Mouse (Mus musculus): ENCODE measurements around the gene Arntl2. TPM values are rescaled to one million over a fixed set of nuclear protein-coding genes. Genes with fewer than 3 reads are reported as not detected.

Gene Arntl2
- polyA plus RNA-seq, 1 experiment = not detected

DNA sequence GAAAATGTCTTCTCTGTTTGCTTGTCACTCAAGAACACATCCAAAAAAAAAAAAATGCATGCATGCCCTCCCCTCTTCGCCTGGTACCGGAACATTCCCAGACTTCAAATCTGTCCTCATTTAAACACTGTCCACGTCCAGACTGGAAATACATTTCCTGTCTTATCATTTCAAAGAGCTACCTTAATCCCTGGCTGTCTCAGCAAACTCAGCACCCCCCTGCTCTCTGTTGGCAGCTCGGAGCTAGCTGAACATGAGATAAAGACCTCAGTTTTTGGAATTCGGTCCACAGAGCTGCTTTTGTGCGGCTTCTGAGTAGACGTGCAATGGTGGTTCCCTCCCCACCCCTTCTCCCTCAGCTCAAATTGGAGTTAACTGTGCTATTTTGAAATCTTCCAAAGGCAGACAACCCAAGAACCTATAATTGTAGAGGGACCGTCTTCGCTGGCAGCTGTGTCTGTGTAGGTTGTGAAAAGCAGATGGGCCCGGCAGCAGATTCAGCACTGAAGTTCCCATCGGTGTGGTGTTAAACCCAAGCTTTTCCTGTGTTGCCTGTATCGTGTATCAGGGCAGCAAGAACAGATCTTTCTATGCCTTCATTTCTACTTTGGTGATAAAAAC is 81.7 kb downstream of the Arntl2 start:
- peak overlapping the region; percentile 91 for H3K27ac ChIP-seq (ENCODE audit: insufficient read depth, low read depth, low read length)
- no peak overlapping the region for H3K4me3 ChIP-seq (ENCODE audit: insufficient read depth, low read depth, low read length)
- peaks cover 14% of the 10 kb centered on the region for H3K4me1 ChIP-seq (ENCODE audit: control insufficient read depth, insufficient read depth, low read length)
- 30% methylated on average over 12 of the region's 12 CpGs for WGBS
- TF ChIP-seq CTCF (IDR thresholded peaks at IDR 0.05; ENCODE audit: insufficient read depth, low read depth, low read length) (no peak), POLR2A (IDR thresholded peaks at IDR 0.05; ENCODE audit: insufficient read depth, low read depth, low read length) (no peak)

DNA sequence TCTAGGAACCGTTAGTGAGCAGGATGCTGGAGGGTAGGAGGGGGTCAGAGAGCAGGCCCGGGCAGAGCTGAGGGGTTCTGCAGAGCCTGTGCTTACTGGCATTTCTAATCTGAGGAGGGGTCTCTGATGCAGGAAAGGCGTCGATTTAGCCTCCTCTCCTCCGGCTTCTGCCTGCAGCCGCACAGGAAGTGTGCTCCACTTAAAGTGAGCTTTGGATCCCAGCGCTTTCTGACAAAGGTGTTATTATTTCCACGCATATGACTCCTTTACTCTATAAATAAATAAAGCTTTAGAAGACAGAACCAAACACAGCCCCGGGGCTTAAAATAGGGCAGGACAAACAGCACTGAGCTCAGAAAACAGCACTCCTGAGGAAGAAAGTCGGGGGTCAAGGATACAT is 83.1 kb downstream of the Arntl2 start:
- H3K4me1 ChIP-seq (ENCODE audit: control insufficient read depth, insufficient read depth, low read length) = peaks cover 18% of the 10 kb centered on the region
- peak overlapping the region; percentile 81 for H3K27ac ChIP-seq (ENCODE audit: insufficient read depth, low read depth, low read length)
- TF ChIP-seq CTCF (IDR thresholded peaks at IDR 0.05; ENCODE audit: insufficient read depth, low read depth, low read length) (no peak), POLR2A (IDR thresholded peaks at IDR 0.05; ENCODE audit: insufficient read depth, low read depth, low read length) (no peak)
- 21% methylated on average over 10 of the region's 10 CpGs for WGBS
- H3K4me3 ChIP-seq (ENCODE audit: insufficient read depth, low read depth, low read length) = no peak overlapping the region

DNA sequence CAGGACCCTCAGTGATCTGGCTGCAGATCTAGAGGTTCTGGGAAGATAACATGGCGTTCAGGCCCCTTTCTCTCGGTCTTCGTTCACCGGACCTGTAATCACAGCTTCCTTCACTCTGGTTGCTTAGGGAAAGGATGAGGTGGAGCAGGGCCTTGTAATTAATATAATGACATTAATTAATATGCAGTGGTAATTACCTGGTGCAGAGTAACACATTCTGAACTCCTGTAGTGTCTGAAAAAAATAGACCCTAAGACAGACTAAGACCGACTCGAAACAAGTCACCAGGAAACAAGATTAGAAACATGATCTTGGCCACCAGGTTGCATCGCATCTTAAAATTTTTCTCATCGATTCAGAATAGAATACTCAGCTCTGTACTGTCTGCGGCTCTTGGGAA is 84.0 kb downstream of the Arntl2 start:
- 42% methylated on average over 9 of the region's 9 CpGs for WGBS
- Histone ChIP-seq H3K4me1 (ENCODE audit: control insufficient read depth, insufficient read depth, low read length) (peaks cover 18% of the 10 kb centered on the region), H3K4me3 (ENCODE audit: insufficient read depth, low read depth, low read length) (no peak overlapping the region), H3K27ac (ENCODE audit: insufficient read depth, low read depth, low read length) (peak overlapping the region; percentile 85)
- no peak for TF ChIP-seq POLR2A (IDR thresholded peaks at IDR 0.05; ENCODE audit: insufficient read depth, low read depth, low read length)
- no peak for TF ChIP-seq CTCF (IDR thresholded peaks at IDR 0.05; ENCODE audit: insufficient read depth, low read depth, low read length)

DNA sequence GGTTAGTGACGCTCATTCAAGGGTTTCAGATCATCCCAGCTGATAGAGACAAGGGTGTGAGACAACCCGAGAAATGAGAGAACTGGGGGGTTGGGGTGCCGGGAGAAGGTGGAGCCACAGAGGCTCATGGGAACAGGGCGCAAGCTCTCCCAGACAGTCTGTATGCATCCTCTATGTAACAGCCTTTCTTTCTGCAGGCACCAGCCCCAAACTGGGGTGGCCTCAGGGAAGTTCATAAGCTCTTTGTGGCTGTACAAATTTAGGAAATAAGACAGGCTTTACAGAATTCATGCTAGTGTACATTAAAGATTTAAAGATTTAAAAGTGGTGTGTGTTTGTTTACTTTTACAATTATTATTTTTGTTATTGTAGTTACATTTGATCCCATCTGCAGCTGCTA is 84.4 kb downstream of the Arntl2 start:
- Histone ChIP-seq H3K27ac (ENCODE audit: insufficient read depth, low read depth, low read length) (peak overlapping the region; percentile 85; the same call in 1 of the 2 replicates), H3K4me3 (ENCODE audit: insufficient read depth, low read depth, low read length) (no peak overlapping the region), H3K4me1 (ENCODE audit: control insufficient read depth, insufficient read depth, low read length) (peaks cover 20% of the 10 kb centered on the region)
- 64% methylated on average over 4 of the region's 4 CpGs for WGBS
- TF ChIP-seq CTCF (IDR thresholded peaks at IDR 0.05; ENCODE audit: insufficient read depth, low read depth, low read length) = no peak
- no peak for TF ChIP-seq POLR2A (IDR thresholded peaks at IDR 0.05; ENCODE audit: insufficient read depth, low read depth, low read length)

DNA sequence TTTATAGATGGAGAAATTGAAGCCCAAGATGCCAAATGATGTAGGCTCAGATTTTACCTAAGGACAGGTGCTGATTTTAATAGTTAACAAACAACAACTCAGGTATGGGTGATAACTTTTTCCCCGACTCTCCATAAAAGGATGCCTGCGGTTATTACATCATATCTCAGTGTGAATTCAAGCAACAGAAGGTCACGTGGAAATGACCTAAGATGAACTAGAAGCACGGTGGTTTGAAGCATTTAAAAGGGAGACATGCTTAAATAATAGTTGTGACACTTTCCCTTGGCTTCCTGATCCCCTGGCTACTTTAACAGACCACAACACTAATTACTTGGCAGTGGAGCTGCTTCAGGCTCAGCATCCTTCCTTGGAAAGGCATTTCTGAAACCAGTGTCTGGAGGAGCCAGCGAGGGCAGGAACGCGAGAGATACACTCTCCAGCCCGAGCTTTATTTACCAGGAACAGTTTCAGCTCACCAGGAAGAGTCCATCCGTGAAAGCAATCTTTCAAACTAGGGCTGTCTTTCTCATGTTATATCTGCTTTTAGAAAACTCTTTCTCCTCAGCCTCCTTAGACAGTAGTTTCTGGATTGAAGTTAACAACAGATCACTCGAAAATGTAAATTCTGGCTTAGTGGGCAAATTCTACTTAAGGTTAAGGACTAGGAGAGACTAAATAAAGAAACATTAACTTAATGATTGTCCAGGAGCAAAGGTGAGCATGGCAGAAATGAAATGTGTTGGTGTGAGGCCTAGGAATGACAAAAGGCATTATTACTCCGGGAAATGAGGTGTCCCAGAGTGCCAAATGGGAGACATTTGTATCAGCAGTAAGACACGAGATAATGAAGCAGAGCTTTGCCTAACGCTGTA is 86.3 kb downstream of the Arntl2 start:
- TF ChIP-seq POLR2A (IDR thresholded peaks at IDR 0.05; ENCODE audit: insufficient read depth, low read depth, low read length) (no peak), CTCF (IDR thresholded peaks at IDR 0.05; ENCODE audit: insufficient read depth, low read depth, low read length) (no peak)
- Histone ChIP-seq H3K4me1 (ENCODE audit: control insufficient read depth, insufficient read depth, low read length) (peaks cover 22% of the 10 kb centered on the region), H3K27ac (ENCODE audit: insufficient read depth, low read depth, low read length) (no peak overlapping the region), H3K4me3 (ENCODE audit: insufficient read depth, low read depth, low read length) (no peak overlapping the region)
- WGBS = 80% methylated on average over 13 of the region's 13 CpGs

Other genes starting within 250 kb of the Arntl2 start
- 217 TPM in 1 of 2 replicates, not detected in the other for gene Fgfr1op2, start 218.9 kb upstream of the Arntl2 start, polyA plus RNA-seq (2012; ENCODE audit: insufficient read depth, insufficient read length, low replicate concordance, missing spikeins)
- gene Ints13, start 218.2 kb upstream of the Arntl2 start, polyA plus RNA-seq (2012; ENCODE audit: insufficient read depth, insufficient read length, low replicate concordance, missing spikeins) = 567 TPM in 1 of 2 replicates, not detected in the other
- not detected in 2 replicates for gene Med21, start 153.5 kb upstream of the Arntl2 start, polyA plus RNA-seq (2012; ENCODE audit: insufficient read depth, insufficient read length, low replicate concordance, missing spikeins)
- gene Tm7sf3, start 153.2 kb upstream of the Arntl2 start, polyA plus RNA-seq (2012; ENCODE audit: insufficient read depth, insufficient read length, low replicate concordance, missing spikeins) = not detected in 2 replicates
- gene Stk38l, start 71.1 kb upstream of the Arntl2 start, polyA plus RNA-seq (2012; ENCODE audit: insufficient read depth, insufficient read length, low replicate concordance, missing spikeins) = not detected in 2 replicates
- gene Smco2, start 54.0 kb downstream of the Arntl2 start, polyA plus RNA-seq (2012; ENCODE audit: insufficient read depth, insufficient read length, low replicate concordance, missing spikeins) = not detected in 2 replicates
- gene Ppfibp1, start 92.4 kb downstream of the Arntl2 start, polyA plus RNA-seq (2012; ENCODE audit: insufficient read depth, insufficient read length, low replicate concordance, missing spikeins) = not detected in 2 replicates
- not detected in 2 replicates for gene 1700034J05Rik, start 158.4 kb downstream of the Arntl2 start, polyA plus RNA-seq (2012; ENCODE audit: insufficient read depth, insufficient read length, low replicate concordance, missing spikeins)
- not detected in 2 replicates for gene Rep15, start 236.5 kb downstream of the Arntl2 start, polyA plus RNA-seq (2012; ENCODE audit: insufficient read depth, insufficient read length, low replicate concordance, missing spikeins)
- gene Mrps35, start 246.7 kb downstream of the Arntl2 start, polyA plus RNA-seq (2012; ENCODE audit: insufficient read depth, insufficient read length, low replicate concordance, missing spikeins) = not detected in 2 replicates

Measured in olfactory bulb, adult 2 months (tissue).